Mouse (Mus musculus) myocyte (in vitro differentiated cells): Measurements from ENCODE around the gene Tbc1d19.

Experiments
- E2F4 ChIP-seq: IDR thresholded peaks from one replicate; pipeline ENCODE4 v1.6.1; 2011; ENCODE audit warnings: mild to moderate bottlenecking, control low read depth, moderate library complexity; ENCODE audit not compliant: insufficient read depth
- MAX ChIP-seq: IDR thresholded peaks from one replicate; pipeline ENCODE4 v1.6.1; 2011; ENCODE audit warnings: low read depth, mild to moderate bottlenecking, control low read depth
- MYOG ChIP-seq, 3 experiments: IDR thresholded peaks; one replicate each; pipeline ENCODE4 v1.6.1; 2011; ENCODE audit warnings: control low read depth in 2 of 3, low read depth in 2 of 3, mild to moderate bottlenecking in 2 of 3; ENCODE audit not compliant: insufficient read length in 2 of 3, control insufficient read depth in 1 of 3, insufficient read depth in 1 of 3
- POLR2AphosphoS2 ChIP-seq: IDR thresholded peaks from one replicate; pipeline ENCODE4 v1.6.1; 2011; ENCODE audit warnings: low read depth, control low read depth; ENCODE audit not compliant: insufficient read length
- SRF ChIP-seq: IDR thresholded peaks from one replicate; pipeline ENCODE4 v1.6.1; 2011; ENCODE audit warnings: low read depth; ENCODE audit not compliant: control insufficient read depth, insufficient read length
- USF1 ChIP-seq: IDR thresholded peaks from one replicate; pipeline ENCODE4 v1.6.1; 2011; ENCODE audit warnings: low read depth, mild to moderate bottlenecking, control low read depth, moderate library complexity

- no peak for TF ChIP-seq USF1
- no peak for TF ChIP-seq E2F4
- TF ChIP-seq MAX = no peak
- TF ChIP-seq MYOG (IDR thresholded peaks at IDR 0.05; ENCODE audit: control insufficient read depth in 1 of 3, insufficient read depth in 1 of 3, insufficient read length in 2 of 3, low read depth in 2 of 3) = no peak
- TF ChIP-seq POLR2AphosphoS2 = no peak
- TF ChIP-seq SRF = no peak
These were observed 56.6 kb downstream of the Tbc1d19 start for GRCm38 (mm10) chr5:53865991-53866390.
